Mouse (Mus musculus) intestine, embryonic 16.5 days (tissue): ENCODE results near the gene Arhgef16. TPM values are rescaled to one million over a fixed set of nuclear protein-coding genes. Genes with fewer than 3 reads are reported as not detected.

Experiments used
- ATAC-seq: fragments of 200-750 bp; cut with Nextera tagmentation; 2 replicates; pipeline ENCODE4 v1.8.0; 2017; ENCODE audit warnings: moderate TSS enrichment, moderate library complexity
- H3K27ac ChIP-seq: fragments of 300-500 bp; sonication (generic); 2 replicates; pipeline ENCODE4 v1.5.1; 2014; ENCODE audit warnings: mild to moderate bottlenecking, low read length
- H3K27me3 ChIP-seq: fragments of 300-500 bp; sonication (generic); replicated peaks from 2 replicates; pipeline ENCODE4 v1.6.1; 2014; ENCODE audit warnings: low read length, control low read depth, mixed read lengths; ENCODE audit not compliant: control insufficient read depth, insufficient read depth
- H3K36me3 ChIP-seq: fragments of 300-500 bp; sonication (generic); 2 replicates; pipeline ENCODE4 v1.6.1; 2014; ENCODE audit warnings: low read length, control low read depth; ENCODE audit not compliant: control insufficient read depth, insufficient read depth
- H3K4me1 ChIP-seq: fragments of 300-500 bp; sonication (generic); 2 replicates; pipeline ENCODE4 v1.6.1; 2014; ENCODE audit warnings: low read length, control low read depth, mixed read lengths; ENCODE audit not compliant: control insufficient read depth, insufficient read depth
- H3K4me2 ChIP-seq: fragments of 300-500 bp; sonication (generic); 2 replicates; pipeline ENCODE4 v1.6.1; 2014; ENCODE audit warnings: low read depth, low read length, control low read depth
- H3K4me3 ChIP-seq: fragments of 300-500 bp; sonication (generic); 2 replicates; pipeline ENCODE4 v1.5.1; 2014; ENCODE audit warnings: mild to moderate bottlenecking, low read length
- H3K9ac ChIP-seq: fragments of 300-500 bp; sonication (generic); 2 replicates; pipeline ENCODE4 v1.6.1; 2014; ENCODE audit warnings: low read depth, low read length
- H3K9me3 ChIP-seq: fragments of 300-500 bp; sonication (generic); 2 replicates; pipeline ENCODE4 v1.6.1; 2016; ENCODE audit warnings: low read length, control low read depth; ENCODE audit not compliant: control insufficient read depth
- WGBS: fragments of 180-500 bp; shearing (Covaris S2); extraction: QIAGEN DNeasy Blood & Tissue Kit; methylation state at CpG from one replicate; pipeline ENCODE4 v1.1.7; 2014; 5-methylcytosine and 5-hydroxymethylcytosine counted together
- polyA plus RNA-seq: library from polyadenylated mRNA; unstranded; fragments of >200 nt; fragmentation: Nextera tagmentation; extraction: Ambion mirVana; gene quantifications from 2 replicates; pipeline ENCODE4 v1.2.1, GENCODE M21; 2015

Gene Arhgef16
- 69.5 and 74.1 TPM in 2 replicates for polyA plus RNA-seq

- no peaks in the 10 kb centered on the region for H3K36me3 ChIP-seq
- no peak within 1 kb of the TSS for H3K27ac ChIP-seq
- H3K4me1 ChIP-seq = peaks cover 15% of the 10 kb centered on the region; the same call in 1 of the 2 replicates
- ATAC-seq = 0 out of 2 replicates have a peak, but pooled peaks have one; percentile 5
- peaks cover 10% of the 10 kb centered on the region; the same call in 1 of the 2 replicates for H3K27me3 ChIP-seq
- WGBS = 19% methylated on average over 7 of the region's 7 CpGs
- H3K9ac ChIP-seq = peak within 1 kb of the TSS; percentile 71
- H3K4me2 ChIP-seq = peak within 1 kb of the TSS; percentile 75; the same call in 1 of the 2 replicates
- H3K4me3 ChIP-seq = no peak within 1 kb of the TSS
- no peaks in the 10 kb centered on the region for H3K9me3 ChIP-seq
These were observed at the start of gene Arhgef16 for GRCm38 (mm10) chr4:154301466-154301881. TSS of gene Arhgef16 (minus strand) at chr4:154301676.

- H3K9ac ChIP-seq = 0 out of 2 replicates have a peak overlapping the region, but pooled peaks have one; percentile 3
- H3K9me3 ChIP-seq = no peaks in the 10 kb centered on the region
- no peak overlapping the region for H3K4me2 ChIP-seq
- ATAC-seq = peak; percentile 86
- H3K4me1 ChIP-seq = peaks cover 20% of the 10 kb centered on the region
- 0 out of 2 replicates have a peak, but pooled peaks cover 4% of the 10 kb centered on the region for H3K27me3 ChIP-seq
- WGBS = 8% methylated on average over 11 of the region's 11 CpGs
- peak overlapping the region; percentile 14; the same call in 1 of the 2 replicates for H3K27ac ChIP-seq
- H3K36me3 ChIP-seq = no peaks in the 10 kb centered on the region; the same call in 1 of the 2 replicates
- H3K4me3 ChIP-seq = no peak overlapping the region
These were observed 46.8 kb upstream of the Arhgef16 start for GRCm38 (mm10) chr4:154348197-154348786.

GRCm38 (mm10) chr4:154346731-154347522 lies 45.5 kb upstream of the Arhgef16 start:
- Histone ChIP-seq H3K9ac (no peak overlapping the region), H3K36me3 (no peaks in the 10 kb centered on the region; the same call in 1 of the 2 replicates), H3K4me2 (no peak overlapping the region), H3K27me3 (0 out of 2 replicates have a peak, but pooled peaks cover 3% of the 10 kb centered on the region), H3K4me1 (peaks cover 20% of the 10 kb centered on the region), H3K27ac (no peak overlapping the region), H3K4me3 (no peak overlapping the region), H3K9me3 (no peaks in the 10 kb centered on the region)
- WGBS = 34% methylated on average over 19 of the region's 19 CpGs
- no peak for ATAC-seq

- peak; percentile 55 for ATAC-seq
- 27% methylated on average over 10 of the region's 10 CpGs for WGBS
- Histone ChIP-seq H3K4me1 (0 out of 2 replicates have a peak, but pooled peaks cover 2% of the 10 kb centered on the region), H3K36me3 (no peaks in the 10 kb centered on the region), H3K9ac (no peak overlapping the region), H3K4me3 (no peak overlapping the region), H3K27ac (peak overlapping the region; percentile 58), H3K9me3 (no peaks in the 10 kb centered on the region), H3K4me2 (no peak overlapping the region), H3K27me3 (0 out of 2 replicates have a peak, but pooled peaks cover 2% of the 10 kb centered on the region)
These were observed 35.2 kb upstream of the Arhgef16 start for GRCm38 (mm10) chr4:154336650-154337049.

- 63% methylated on average over 12 of the region's 12 CpGs for WGBS
- Histone ChIP-seq H3K27me3 (0 out of 2 replicates have a peak, but pooled peaks cover 2% of the 10 kb centered on the region), H3K27ac (peak within 1 kb of the TSS; percentile 58), H3K4me1 (peaks cover 10% of the 10 kb centered on the region), H3K4me3 (peak within 1 kb of the TSS; percentile 30), H3K9me3 (no peaks in the 10 kb centered on the region), H3K4me2 (peak within 1 kb of the TSS; percentile 33), H3K36me3 (no peaks in the 10 kb centered on the region), H3K9ac (peak within 1 kb of the TSS; percentile 49)
- ATAC-seq = no peak
These were observed 34.3 kb upstream of the Arhgef16 start, which contains the start of gene B230104I21Rik for GRCm38 (mm10) chr4:154335761-154336160. TSS of gene B230104I21Rik (plus strand) at chr4:154336127.

GRCm38 (mm10) chr4:154334699-154335402 lies 33.4 kb upstream of the Arhgef16 start:
- peak overlapping the region; percentile 49 for H3K9ac ChIP-seq
- H3K27me3 ChIP-seq = 0 out of 2 replicates have a peak, but pooled peaks cover 2% of the 10 kb centered on the region
- H3K4me3 ChIP-seq = peak overlapping the region; percentile 30
- 0 out of 2 replicates have a peak, but pooled peaks have one; percentile 24 for ATAC-seq
- no peak overlapping the region for H3K27ac ChIP-seq
- no peaks in the 10 kb centered on the region for H3K9me3 ChIP-seq
- no peaks in the 10 kb centered on the region for H3K36me3 ChIP-seq
- H3K4me2 ChIP-seq = peak overlapping the region; percentile 33
- H3K4me1 ChIP-seq = peaks cover 10% of the 10 kb centered on the region
- WGBS = 61% methylated on average over 48 of the region's 48 CpGs

- WGBS = 57% methylated on average over 8 of the region's 8 CpGs
- Histone ChIP-seq H3K36me3 (no peaks in the 10 kb centered on the region), H3K9ac (no peak overlapping the region; the same call in 1 of the 2 replicates), H3K4me2 (no peak overlapping the region), H3K4me1 (peaks cover 18% of the 10 kb centered on the region), H3K27ac (no peak overlapping the region), H3K4me3 (no peak overlapping the region), H3K9me3 (no peaks in the 10 kb centered on the region), H3K27me3 (0 out of 2 replicates have a peak, but pooled peaks cover 3% of the 10 kb centered on the region)
- no peak for ATAC-seq
These were observed 31.8 kb upstream of the Arhgef16 start for GRCm38 (mm10) chr4:154333300-154333699.

- Histone ChIP-seq H3K9ac (0 out of 2 replicates have a peak overlapping the region, but pooled peaks have one; percentile 37), H3K36me3 (no peaks in the 10 kb centered on the region), H3K4me3 (no peak overlapping the region), H3K4me2 (no peak overlapping the region), H3K27ac (no peak overlapping the region), H3K9me3 (no peaks in the 10 kb centered on the region), H3K4me1 (peaks cover 18% of the 10 kb centered on the region), H3K27me3 (0 out of 2 replicates have a peak, but pooled peaks cover 4% of the 10 kb centered on the region)
- ATAC-seq = no peak
- WGBS = 34% methylated on average over 12 of the region's 12 CpGs
These were observed 29.8 kb upstream of the Arhgef16 start for GRCm38 (mm10) chr4:154331271-154331670.
